23 mouse cellular contexts compared by ENCODE assay signal in the genomic region with DNA sequence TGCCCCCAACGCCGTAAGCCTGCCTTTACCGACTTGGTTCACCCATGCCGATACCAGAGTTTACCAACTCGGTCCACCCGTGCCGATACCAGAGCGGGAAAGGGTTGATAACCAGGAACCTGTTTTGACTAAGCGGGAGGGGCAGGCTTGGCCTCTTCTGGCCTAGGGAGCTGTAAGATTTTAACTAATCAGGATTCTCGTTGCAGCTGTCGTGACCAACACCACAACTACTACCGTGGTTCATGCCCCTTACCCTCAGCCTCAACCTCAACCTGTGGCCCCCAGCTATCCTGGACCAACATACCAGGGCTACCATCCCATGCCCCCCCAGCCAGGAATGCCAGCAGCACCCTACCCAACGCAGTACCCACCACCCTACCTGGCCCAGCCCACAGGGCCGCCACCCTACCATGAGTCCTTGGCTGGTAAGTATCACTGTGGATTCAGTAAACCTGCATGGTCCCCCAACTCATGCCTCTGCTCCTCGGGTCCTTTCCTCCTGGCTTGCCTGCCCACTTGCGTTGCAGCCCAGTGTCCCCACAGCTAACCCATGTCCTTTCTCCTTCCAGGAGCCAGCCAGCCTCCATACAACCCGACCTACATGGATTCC. TPM values are rescaled to one million over a fixed set of nuclear protein-coding genes. Genes with fewer than 3 reads are reported as not detected.
DNase-seq lines count a peak whose midpoint lies in the region; ATAC-seq and TF ChIP-seq lines count a peak whose summit lies in the region.
"Had no signal": no experiment of that assay in that cellular context is flagged by ENCODE, and none has a peak within 500 bp of the region (broad histone marks: within the 10 kb centered on the region; RNA-seq: fewer than 3 reads in every experiment).

No protein-coding gene starts in this region.

- H3K36me3 ChIP-seq in heart, embryonic 11.5 days (ENCODE audit: control insufficient read depth, insufficient read depth, low read length), result peaks cover 18% of the 10 kb centered on the region
- H3K36me3 ChIP-seq in spleen, adult 2 months (ENCODE audit: control insufficient read depth, insufficient read depth, low read length), result peaks cover 41% of the 10 kb centered on the region

- no peak for ATAC-seq in heart, embryonic 11.5 days (replicated peaks; ENCODE audit: insufficient number of reproducible peaks, low FRiP score, low TSS enrichment)
- ATAC-seq: forebrain, embryonic 14.5 days; hindbrain, postnatal 0 days; midbrain, embryonic 15.5 days had no signal

- H3K27me3 ChIP-seq in heart, embryonic 11.5 days (ENCODE audit: control insufficient read depth, insufficient read depth, low read length), result no peaks in the 10 kb centered on the region
- no peaks in the 10 kb centered on the region for H3K27me3 ChIP-seq in spleen, adult 2 months (ENCODE audit: control insufficient read depth, insufficient read depth, low read length)
- H3K27me3 ChIP-seq: embryonic facial prominence, embryonic 13.5 days; liver, embryonic 13.5 days; lung, embryonic 15.5 days; midbrain, embryonic 15.5 days had no signal

- no peak overlapping the region for H3K4me2 ChIP-seq in heart, embryonic 11.5 days

- H3K4me1 ChIP-seq in heart, embryonic 11.5 days (ENCODE audit: control insufficient read depth, insufficient read depth, low read length), result peaks cover 21% of the 10 kb centered on the region
- H3K4me1 ChIP-seq in spleen, adult 2 months (ENCODE audit: control insufficient read depth, insufficient read depth, insufficient read length), result peaks cover 29% of the 10 kb centered on the region; the same call in 1 of the 2 replicates
- H3K4me1 ChIP-seq in brown adipose tissue, adult 24 weeks (ENCODE audit: control insufficient read depth, insufficient read depth, insufficient read length, low read length), result no peaks in the 10 kb centered on the region; the same call in 1 of the 2 replicates

- no peaks in the 10 kb centered on the region for H3K9me3 ChIP-seq in heart, embryonic 11.5 days (replicated peaks; ENCODE audit: control insufficient read depth, low read length)
- H3K9me3 ChIP-seq: embryonic facial prominence, embryonic 13.5 days; hindbrain, embryonic 10.5 days; limb, embryonic 10.5 days; liver, embryonic 13.5 days; lung, embryonic 15.5 days; midbrain, embryonic 15.5 days had no signal

- no peak overlapping the region for H3K9ac ChIP-seq in heart, embryonic 11.5 days (ENCODE audit: low read depth, low read length)
- H3K9ac ChIP-seq: lung, embryonic 15.5 days; midbrain, embryonic 15.5 days had no signal

- DNase-seq in heart, adult 11 months, result peak; percentile 93
- no peak for DNase-seq in spleen, adult 2 months (ENCODE audit: low read depth in 1 of 2, low spot score in 2 of 2)
- no peak for DNase-seq in spleen, adult 18-20 months
- DNase-seq in CD4-positive helper T cell, adult 2 months (ENCODE audit: low read depth, low spot score), result peak; percentile 30
- DNase-seq in kidney, adult 18-20 months, result no peak
- no peak for DNase-seq in frontal cortex, postnatal 25 days (ENCODE audit: low spot score in 2 of 2)
- DNase-seq: adrenal gland, adult 8-10 months; cerebellum, adult 11 months; cerebellum, postnatal 10 days; gastrocnemius, postnatal 36 days; kidney, adult 2 months; kidney, postnatal 10 days; liver, embryonic 13.5 days; right cerebral cortex, postnatal 25 days had no signal

- TF ChIP-seq CTCF in spleen, adult 2 months (IDR thresholded peaks at IDR 0.05; ENCODE audit: extremely low read depth, insufficient read depth, insufficient read length, insufficient replicate concordance), result no peak

- no peak for TF ChIP-seq POLR2A in spleen, adult 2 months (IDR thresholded peaks at IDR 0.05; ENCODE audit: low read depth, low read length)

- no peak overlapping the region for H3K27ac ChIP-seq in heart, embryonic 11.5 days (ENCODE audit: low read depth, low read length)
- peak overlapping the region; percentile 99 for H3K27ac ChIP-seq in spleen, adult 2 months (ENCODE audit: insufficient read depth, low read length)
- H3K27ac ChIP-seq in brown adipose tissue, adult 24 weeks (replicated peaks; ENCODE audit: low read depth, low read length), result 0 out of 2 replicates have a peak overlapping the region, but pooled peaks have one; percentile 32
- H3K27ac ChIP-seq: midbrain, embryonic 15.5 days had no signal

- H3K4me3 ChIP-seq in heart, embryonic 11.5 days (ENCODE audit: low read depth, low read length), result no peak overlapping the region
- peak overlapping the region; percentile 64; the same call in 1 of the 2 replicates for H3K4me3 ChIP-seq in spleen, adult 2 months (ENCODE audit: extremely low read depth, insufficient read depth, insufficient read length)
- peak overlapping the region; percentile 0; the same call in 1 of the 2 replicates for H3K4me3 ChIP-seq in brown adipose tissue, adult 24 weeks (ENCODE audit: insufficient read depth, low read depth, low read length)
- H3K4me3 ChIP-seq: embryonic facial prominence, embryonic 13.5 days; limb, embryonic 10.5 days had no signal

- WGBS in heart, embryonic 11.5 days (ENCODE audit: insufficient replicate concordance), result 92% methylated on average over 17 of the region's 17 CpGs
- 78% methylated on average over 17 of the region's 17 CpGs for WGBS in spleen, adult 2 months

RNA-seq across cellular contexts. Expression of gene Trex1, which starts 3.3 kb away (rescaled TPM):
- polyA plus RNA-seq in heart, embryonic 11.5 days (2014; fragmentation: Nextera tagmentation; extraction: Ambion mirVana), result 5.7 and 7.0 TPM in 2 replicates
- polyA plus RNA-seq in spleen, adult 2 months (2012; rRNA removed), result 137 and 262 TPM in 2 replicates
- polyA plus RNA-seq in brown adipose tissue, adult 24 weeks (2012; ENCODE audit: insufficient read depth, insufficient read length, missing spikeins), result 6.6 and 16.6 TPM in 2 replicates

RNA-seq across cellular contexts. Expression of gene Atrip, which starts 17.7 kb away (rescaled TPM):
- 18.0 and 18.6 TPM in 2 replicates for polyA plus RNA-seq in heart, embryonic 11.5 days (2014; fragmentation: Nextera tagmentation; extraction: Ambion mirVana)
- polyA plus RNA-seq in spleen, adult 2 months (2012; rRNA removed), result 16.2 and 17.0 TPM in 2 replicates
- 3.6 and 4.8 TPM in 2 replicates for polyA plus RNA-seq in brown adipose tissue, adult 24 weeks (2012; ENCODE audit: insufficient read depth, insufficient read length, missing spikeins)

RNA-seq across cellular contexts. Expression of gene Shisa5, which starts 17.8 kb away (rescaled TPM):
- polyA plus RNA-seq in heart, embryonic 11.5 days (2014; fragmentation: Nextera tagmentation; extraction: Ambion mirVana), result 49.0 and 59.1 TPM in 2 replicates
- polyA plus RNA-seq in spleen, adult 2 months (2012; rRNA removed), result 4,319 and 4,795 TPM in 2 replicates
- polyA plus RNA-seq in brown adipose tissue, adult 24 weeks (2012; ENCODE audit: insufficient read depth, insufficient read length, missing spikeins), result 30.4 and 48.6 TPM in 2 replicates

RNA-seq across cellular contexts. Expression of gene Ccdc51, which starts 26.1 kb away (rescaled TPM):
- 15.5 and 15.8 TPM in 2 replicates for polyA plus RNA-seq in heart, embryonic 11.5 days (2014; fragmentation: Nextera tagmentation; extraction: Ambion mirVana)
- polyA plus RNA-seq in spleen, adult 2 months (2012; rRNA removed), result 5.1 and 5.2 TPM in 2 replicates
- 10.8 and 14.4 TPM in 2 replicates for polyA plus RNA-seq in brown adipose tissue, adult 24 weeks (2012; ENCODE audit: insufficient read depth, insufficient read length, missing spikeins)

RNA-seq across cellular contexts. Expression of gene Tma7, which starts 26.2 kb away (rescaled TPM):
- polyA plus RNA-seq in heart, embryonic 11.5 days (2014; fragmentation: Nextera tagmentation; extraction: Ambion mirVana), result 776 and 790 TPM in 2 replicates
- 10.2 and 16.4 TPM in 2 replicates for polyA plus RNA-seq in spleen, adult 2 months (2012; rRNA removed)
- polyA plus RNA-seq in brown adipose tissue, adult 24 weeks (2012; ENCODE audit: insufficient read depth, insufficient read length, missing spikeins), result 232 and 572 TPM in 2 replicates

Comparison
In these comparisons a context has a peak if more than half of its experiments do, and no peak if none do; other contexts are left out.
1. DNase-seq: peak in heart, adult 11 months (single experiment) and CD4-positive helper T cell, adult 2 months (single experiment); none in spleen, adult 2 months (0 of 2), spleen, adult 18-20 months (0 of 2), kidney, adult 18-20 months (single experiment) and frontal cortex, postnatal 25 days (0 of 2).
2. RNA of gene Shisa5, which starts 17.8 kb away (polyA plus RNA-seq): 4,319 to 4,795 TPM in spleen, adult 2 months; 49.0 to 59.1 TPM in heart, embryonic 11.5 days and 30.4 to 48.6 TPM in brown adipose tissue, adult 24 weeks; every median in the first group is over 10 times any median in the second.